Mouse (Mus musculus): Measurements from ENCODE around the gene Olfr1217. TPM values are rescaled to one million over a fixed set of nuclear protein-coding genes. Genes with fewer than 3 reads are reported as not detected.

Olfr1217 gene
- not detected in 2 replicates for total RNA-seq (2021)
- long read RNA-seq: 0 reads

- no peak for DNase-seq
These were observed at the start of gene Olfr1217 for GRCm38 (mm10) chr2:89031965-89032364. TSS of gene Olfr1217 (minus strand) at chr2:89032065.

- no peak for DNase-seq
These were observed 49.6 kb upstream of the Olfr1217 start for GRCm38 (mm10) chr2:89081487-89081886.

GRCm38 (mm10) chr2:89061087-89061486, 29.2 kb upstream of the Olfr1217 start, which contains the start of gene Olfr1218:
TSS of gene Olfr1218 (minus strand) at chr2:89061187.
- no peak for DNase-seq

- peak; percentile 3 for DNase-seq
These were observed 10.4 kb downstream of the Olfr1217 start for GRCm38 (mm10) chr2:89021436-89021835.

DNA sequence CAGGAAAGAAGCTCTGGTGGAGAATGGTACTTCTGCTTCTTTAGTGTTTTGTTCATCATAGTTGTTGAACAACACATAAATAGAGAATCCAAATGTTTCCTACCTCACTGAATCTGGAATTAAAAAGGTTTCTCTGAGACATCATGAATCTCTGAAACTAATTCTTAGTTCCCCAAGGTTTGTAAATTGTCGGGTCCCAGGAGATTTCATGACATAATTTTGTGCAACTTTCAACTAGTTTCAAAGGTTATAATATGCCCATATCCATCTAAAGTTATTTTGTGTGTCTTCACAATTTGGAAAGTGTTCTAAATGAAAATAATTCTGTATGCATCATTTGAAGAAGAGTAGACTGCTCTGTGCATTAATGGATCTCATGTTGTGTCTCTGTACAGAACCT, 13.6 kb downstream of the Olfr1217 start, which contains the start of gene Olfr1216:
Gene Olfr1216 (minus strand): TSS at position 101 of the 400 bp plus-strand sequence.
- no peak for DNase-seq

DNA sequence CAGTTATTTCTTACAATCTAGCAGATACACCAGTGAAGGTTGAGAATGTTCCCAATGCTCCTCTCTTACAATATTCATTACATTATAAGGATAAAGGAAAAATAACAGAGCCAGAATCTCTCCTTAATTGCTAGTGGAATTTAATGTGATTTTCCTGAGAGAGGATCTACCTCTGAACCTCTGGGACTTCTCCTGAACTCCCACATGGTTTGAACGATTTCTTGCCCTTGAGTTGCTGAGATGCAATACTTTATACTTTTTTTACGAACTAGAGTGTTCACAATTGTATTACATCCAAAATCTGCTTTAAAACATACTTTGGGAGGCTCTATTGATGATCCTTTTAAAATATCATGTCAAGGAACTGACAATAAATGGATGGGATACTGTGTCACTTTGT, 25.0 kb downstream of the Olfr1217 start, which contains the start of gene Olfr1215:
Gene Olfr1215 (minus strand): TSS at position 101 of the 400 bp plus-strand sequence.
- DNase-seq: no peak

DNA sequence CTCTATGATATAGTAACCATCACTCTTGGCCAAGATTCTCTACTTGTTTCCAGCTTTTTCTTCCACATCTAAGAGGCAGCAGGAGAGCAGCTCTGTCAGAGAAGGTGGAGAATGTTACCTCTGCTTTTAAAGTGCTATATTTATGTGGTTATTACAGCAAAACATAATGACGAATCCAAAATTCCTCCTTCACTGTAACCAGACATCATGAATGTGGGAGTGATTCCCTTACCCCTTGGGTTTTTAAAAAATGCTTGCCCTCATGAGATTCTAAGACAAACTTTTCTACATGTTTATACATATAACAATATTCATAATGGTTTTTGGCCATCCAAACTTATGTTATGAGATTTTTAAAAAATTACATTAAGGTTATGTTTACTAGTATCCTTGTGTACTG, 39.3 kb downstream of the Olfr1217 start, which contains the start of gene Olfr1214:
Gene Olfr1214 (minus strand): TSS at position 101 of the 400 bp plus-strand sequence.
- DNase-seq: no peak

DNA sequence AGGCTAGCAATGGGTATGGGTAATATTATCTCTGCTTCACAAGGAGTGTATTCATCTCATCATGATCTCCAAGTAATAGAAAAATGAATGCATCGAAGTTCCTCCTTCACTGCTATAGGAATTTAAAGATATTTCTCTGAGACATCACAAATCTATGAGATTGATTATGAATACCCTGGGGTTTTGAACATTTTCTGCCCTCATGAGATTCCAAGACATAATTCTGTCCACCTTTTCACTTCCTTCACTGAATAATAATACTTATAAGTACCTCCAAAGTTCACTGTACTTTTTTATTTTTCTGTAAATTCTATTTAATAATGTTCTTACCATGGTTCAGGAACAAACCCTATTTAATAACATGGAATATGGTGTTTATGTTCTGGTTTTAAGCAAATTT, 51.7 kb downstream of the Olfr1217 start, which contains the start of gene Gm13762:
Gene Gm13762 (minus strand): TSS at position 101 of the 400 bp plus-strand sequence.
- no peak for DNase-seq

Other genes with a start within 250 kb of the Olfr1217 start
- gene Olfr1201, start 239.0 kb downstream of the Olfr1217 start, total RNA-seq (2021): not detected in 2 replicates
- not detected in 2 replicates for gene Olfr1202, start 217.6 kb downstream of the Olfr1217 start, total RNA-seq (2021)
- not detected in 2 replicates for gene Olfr1205, start 202.3 kb downstream of the Olfr1217 start, total RNA-seq (2021)
- not detected in 2 replicates for gene Olfr1204, start 182.8 kb downstream of the Olfr1217 start, total RNA-seq (2021)
- gene Olfr1206, start 168.8 kb downstream of the Olfr1217 start, total RNA-seq (2021): not detected in 2 replicates
- gene Olfr1208, start 129.8 kb downstream of the Olfr1217 start, total RNA-seq (2021): not detected in 2 replicates
- not detected in 2 replicates for gene Olfr1209, start 116.9 kb downstream of the Olfr1217 start, total RNA-seq (2021)
- not detected in 2 replicates for gene Olfr1211, start 94.0 kb downstream of the Olfr1217 start, total RNA-seq (2021)
- gene Olfr1212, start 78.1 kb downstream of the Olfr1217 start, total RNA-seq (2021): not detected in 2 replicates
- not detected in 2 replicates for gene Gm13762, start 51.8 kb downstream of the Olfr1217 start, total RNA-seq (2021)
- gene Olfr1214, start 39.4 kb downstream of the Olfr1217 start, total RNA-seq (2021): not detected in 2 replicates
- not detected in 2 replicates for gene Olfr1215, start 25.1 kb downstream of the Olfr1217 start, total RNA-seq (2021)
- not detected in 2 replicates for gene Olfr1216, start 13.7 kb downstream of the Olfr1217 start, total RNA-seq (2021)
- gene Olfr1218, start 29.1 kb upstream of the Olfr1217 start, total RNA-seq (2021): not detected in 2 replicates
- gene Olfr1219, start 51.4 kb upstream of the Olfr1217 start, total RNA-seq (2021): not detected in 2 replicates
- gene Olfr1220, start 74.8 kb upstream of the Olfr1217 start, total RNA-seq (2021): not detected in 2 replicates
- not detected in 2 replicates for gene Olfr1221, start 85.2 kb upstream of the Olfr1217 start, total RNA-seq (2021)
- not detected in 2 replicates for gene Olfr1222, start 101.0 kb upstream of the Olfr1217 start, total RNA-seq (2021)
- not detected in 2 replicates for gene Olfr1223, start 119.5 kb upstream of the Olfr1217 start, total RNA-seq (2021)
- gene Olfr1224-ps1, start 132.0 kb upstream of the Olfr1217 start, total RNA-seq (2021): not detected in 2 replicates
- gene Olfr1225, start 142.6 kb upstream of the Olfr1217 start, total RNA-seq (2021): not detected in 2 replicates
- not detected in 2 replicates for gene Olfr1226, start 168.0 kb upstream of the Olfr1217 start, total RNA-seq (2021)
- gene Olfr1228, start 222.0 kb upstream of the Olfr1217 start, total RNA-seq (2021): not detected in 2 replicates

Measured in adrenal gland, postnatal 25 days (tissue).